Mouse (Mus musculus): ENCODE measurements around the gene Phlpp1.

GRCm38 (mm10) chr1:106197991-106198390 lies 26.4 kb downstream of the Phlpp1 start:
- no peak for TF ChIP-seq EP300 (IDR thresholded peaks at IDR 0.05; ENCODE audit: low read length)
- no peak for TF ChIP-seq CTCF (conservative IDR thresholded peaks at IDR 0.05 in 1 of 2, IDR thresholded peaks at IDR 0.05 in 1 of 2; ENCODE audit: low read depth in 2 of 2, low read length in 2 of 2)
- no peak for TF ChIP-seq POLR2A (IDR thresholded peaks at IDR 0.05; ENCODE audit: low read depth, low read length)
- TF ChIP-seq ZC3H11A (IDR thresholded peaks at IDR 0.05; ENCODE audit: low read depth, low read length): no peak
- no peak for TF ChIP-seq ZNF384 (IDR thresholded peaks at IDR 0.05; ENCODE audit: low read depth, low read length)
- TF ChIP-seq MAZ (IDR thresholded peaks at IDR 0.05; ENCODE audit: low read depth, low read length): no peak
- no peak for TF ChIP-seq USF2 (conservative IDR thresholded peaks at IDR 0.05; ENCODE audit: low read depth, low read length)

Measured in CH12.LX (cell line).